In genomic region chr16:5012036-5013005, GRCm38 (mm10) we compare ENCODE assay signal across 8 mouse cellular contexts. TPM values are rescaled to one million over a fixed set of nuclear protein-coding genes. Genes with fewer than 3 reads are reported as not detected.
A peak's percentile ranks its signal among the peaks of the same experiment; 100 is the strongest.
DNase-seq lines count a peak whose midpoint lies in the region; ATAC-seq and TF ChIP-seq lines count a peak whose summit lies in the region.

No protein-coding gene starts in this region.

- in situ Hi-C loops in Patski (cut with MboI; ENCODE audit: low pct_unique_long_range_greater_than_20kb), result loop anchor here (5.0 kb wide), 1 partner anchor 45 kb away; no protein-coding TSS in a partner anchor

- H3K9me3 ChIP-seq in heart, embryonic 13.5 days, result no peaks in the 10 kb centered on the region
- no peaks in the 10 kb centered on the region for H3K9me3 ChIP-seq in forebrain, embryonic 11.5 days (ENCODE audit: control insufficient read depth, low read length)
- H3K9me3 ChIP-seq in midbrain, postnatal 0 days (ENCODE audit: low read length), result no peaks in the 10 kb centered on the region

- H3K4me3 ChIP-seq in heart, embryonic 13.5 days, result peak overlapping the region; percentile 72
- peak overlapping the region; percentile 57 for H3K4me3 ChIP-seq in forebrain, embryonic 11.5 days (ENCODE audit: low read depth, low read length)
- H3K4me3 ChIP-seq in midbrain, postnatal 0 days (ENCODE audit: low read depth, low read length), result peak overlapping the region; percentile 64

- POLR2A ChIA-PET in Patski (lab: Charles Lee), result interaction anchor here (0.5 to 1.2 kb wide), 2 partner anchors 9 to 15 kb away, joined by 3 to 4 read pairs; no protein-coding TSS in a partner anchor

- CTCF ChIA-PET in Patski (lab: Charles Lee), result interaction anchor here (1.2 kb wide), 3 partner anchors 14 to 35 kb away, joined by 3 read pairs; partner anchors contain the start of gene Sept12

- H3K9ac ChIP-seq in heart, embryonic 13.5 days, result peak overlapping the region; percentile 83
- peak overlapping the region; percentile 63 for H3K9ac ChIP-seq in forebrain, embryonic 11.5 days (ENCODE audit: low read length)
- peak overlapping the region; percentile 71 for H3K9ac ChIP-seq in midbrain, postnatal 0 days (replicated peaks; ENCODE audit: low read length, poor library complexity, severe bottlenecking)

- H3K36me3 ChIP-seq in heart, embryonic 13.5 days, result peaks cover 47% of the 10 kb centered on the region
- peaks cover under 1% of the 10 kb centered on the region; the same call in 1 of the 2 replicates for H3K36me3 ChIP-seq in forebrain, embryonic 11.5 days (ENCODE audit: control insufficient read depth, insufficient read depth, low read length)
- peaks cover 29% of the 10 kb centered on the region for H3K36me3 ChIP-seq in midbrain, postnatal 0 days (ENCODE audit: insufficient read depth, low read length)

- 51% methylated on average over 13 of the region's 13 CpGs for WGBS in heart, embryonic 13.5 days
- 57% methylated on average over 13 of the region's 13 CpGs for WGBS in forebrain, embryonic 11.5 days
- 52% methylated on average over 13 of the region's 13 CpGs for WGBS in midbrain, postnatal 0 days

- DNase-seq in heart, postnatal 14 days, result no peak
- peak; percentile 20 for DNase-seq in Patski (ENCODE audit: low read depth, low spot score)
- DNase-seq in forebrain, embryonic 11.5 days (ENCODE audit: low spot score), result no peak
- DNase-seq in kidney, postnatal 10 days, result peak; percentile 44
- no peak for DNase-seq in midbrain, postnatal 0 days (ENCODE audit: low spot score)
- DNase-seq in frontal cortex, postnatal 14 days (ENCODE audit: low spot score in 2 of 2), result no peak
- DNase-seq in natural killer cell, adult 2 months (ENCODE audit: low spot score in 2 of 2), result no peak

- H3K4me2 ChIP-seq in heart, embryonic 13.5 days, result peak overlapping the region; percentile 86
- H3K4me2 ChIP-seq in forebrain, embryonic 11.5 days (ENCODE audit: low read depth, low read length, severe bottlenecking), result peak overlapping the region; percentile 89
- peak overlapping the region; percentile 67 for H3K4me2 ChIP-seq in midbrain, postnatal 0 days (ENCODE audit: low read depth, low read length, poor library complexity, severe bottlenecking)

- H3K4me1 ChIP-seq in heart, embryonic 13.5 days, result peaks cover 19% of the 10 kb centered on the region
- H3K4me1 ChIP-seq in forebrain, embryonic 11.5 days (replicated peaks; ENCODE audit: control insufficient read depth, insufficient read depth, low read length), result peaks cover 5% of the 10 kb centered on the region; the same call in 1 of the 2 replicates
- peaks cover 7% of the 10 kb centered on the region; the same call in 1 of the 2 replicates for H3K4me1 ChIP-seq in midbrain, postnatal 0 days (ENCODE audit: insufficient read depth, low read length)

- no peak for ATAC-seq in heart, embryonic 13.5 days (ENCODE audit: extremely low read depth, insufficient number of reproducible peaks, low FRiP score, low TSS enrichment)
- peak; percentile 21 for ATAC-seq in Patski
- no peak for ATAC-seq in forebrain, embryonic 11.5 days (replicated peaks; ENCODE audit: low FRiP score)
- ATAC-seq in midbrain, postnatal 0 days (ENCODE audit: low FRiP score), result no peak

- H3K27ac ChIP-seq in heart, embryonic 13.5 days (replicated peaks), result no peak overlapping the region; the same call in 1 of the 2 replicates
- no peak overlapping the region for H3K27ac ChIP-seq in forebrain, embryonic 11.5 days (ENCODE audit: low read depth, low read length)
- H3K27ac ChIP-seq in midbrain, postnatal 0 days (ENCODE audit: low read depth, low read length), result peak overlapping the region; percentile 76

- TF ChIP-seq CTCF in Patski (IDR thresholded peaks at IDR 0.05), result no peak
- TF ChIP-seq CTCF in midbrain, postnatal 0 days (IDR thresholded peaks at IDR 0.05), result no peak

- H3K27me3 ChIP-seq in heart, embryonic 13.5 days (replicated peaks), result no peaks in the 10 kb centered on the region
- no peaks in the 10 kb centered on the region for H3K27me3 ChIP-seq in Patski
- no peaks in the 10 kb centered on the region for H3K27me3 ChIP-seq in forebrain, embryonic 11.5 days (ENCODE audit: control insufficient read depth, insufficient read depth, low read length)
- H3K27me3 ChIP-seq in midbrain, postnatal 0 days (ENCODE audit: insufficient read depth, low read length), result no peaks in the 10 kb centered on the region

- intact Hi-C loops in heart, postnatal 14 days (cut with DNase I), result loop anchor here (2.0 kb wide), 2 partner anchors 38 to 48 kb away; partner anchors contain the start of genes Anks3 and Ubn1

RNA-seq across cellular contexts. Expression of gene Rogdi, which starts 1.0 kb away (rescaled TPM):
- 50.1 and 56.2 TPM in 2 replicates for polyA plus RNA-seq in heart, embryonic 13.5 days (2015; fragmentation: Nextera tagmentation; extraction: Ambion mirVana)
- total RNA-seq in heart, postnatal 14 days (2021), result 10 to 100 TPM; 22.8 to 24.8 TPM
- 50.2 TPM for polyA plus RNA-seq in Patski (2021)
- polyA plus RNA-seq in forebrain, embryonic 11.5 days (2014; fragmentation: Nextera tagmentation; extraction: Ambion mirVana), result 74.1 and 81.6 TPM in 2 replicates
- 115 and 121 TPM in 2 replicates for total RNA-seq in midbrain, postnatal 0 days (2014; rRNA removed)
- 165 and 175 TPM in 2 replicates for polyA plus RNA-seq in midbrain, postnatal 0 days (2015; fragmentation: Nextera tagmentation; extraction: Ambion mirVana)

RNA-seq across cellular contexts. Expression of gene Smim22, which starts 5.2 kb away (rescaled TPM):
- 3.8 and 4.4 TPM in 2 replicates for polyA plus RNA-seq in heart, embryonic 13.5 days (2015; fragmentation: Nextera tagmentation; extraction: Ambion mirVana)
- not detected for total RNA-seq in heart, postnatal 14 days (2021)
- not detected for polyA plus RNA-seq in Patski (2021)
- polyA plus RNA-seq in forebrain, embryonic 11.5 days (2014; fragmentation: Nextera tagmentation; extraction: Ambion mirVana), result 2.0 TPM in 1 of 2 replicates, not detected in the other
- total RNA-seq in midbrain, postnatal 0 days (2014; rRNA removed), result not detected in 2 replicates
- 1.1 TPM in 1 of 2 replicates, not detected in the other for polyA plus RNA-seq in midbrain, postnatal 0 days (2015; fragmentation: Nextera tagmentation; extraction: Ambion mirVana)

RNA-seq across cellular contexts. Expression of gene Sept12, which starts 14.7 kb away (rescaled TPM):
- not detected in 2 replicates for polyA plus RNA-seq in heart, embryonic 13.5 days (2015; fragmentation: Nextera tagmentation; extraction: Ambion mirVana)
- not detected for total RNA-seq in heart, postnatal 14 days (2021)
- polyA plus RNA-seq in Patski (2021), result 0.09 TPM
- polyA plus RNA-seq in forebrain, embryonic 11.5 days (2014; fragmentation: Nextera tagmentation; extraction: Ambion mirVana), result not detected in 2 replicates
- not detected in 2 replicates for total RNA-seq in midbrain, postnatal 0 days (2014; rRNA removed)
- not detected in 2 replicates for polyA plus RNA-seq in midbrain, postnatal 0 days (2015; fragmentation: Nextera tagmentation; extraction: Ambion mirVana)

RNA-seq across cellular contexts. Expression of gene Glyr1, which starts 37.3 kb away (rescaled TPM):
- polyA plus RNA-seq in heart, embryonic 13.5 days (2015; fragmentation: Nextera tagmentation; extraction: Ambion mirVana), result 88.7 and 93.1 TPM in 2 replicates
- 10 to 100 TPM; 50.9 to 51.0 TPM for total RNA-seq in heart, postnatal 14 days (2021)
- 102 TPM for polyA plus RNA-seq in Patski (2021)
- polyA plus RNA-seq in forebrain, embryonic 11.5 days (2014; fragmentation: Nextera tagmentation; extraction: Ambion mirVana), result 174 and 184 TPM in 2 replicates
- 176 and 179 TPM in 2 replicates for total RNA-seq in midbrain, postnatal 0 days (2014; rRNA removed)
- polyA plus RNA-seq in midbrain, postnatal 0 days (2015; fragmentation: Nextera tagmentation; extraction: Ambion mirVana), result 146 and 149 TPM in 2 replicates

RNA-seq across cellular contexts. Expression of gene Ubn1, which starts 37.5 kb away (rescaled TPM):
- polyA plus RNA-seq in heart, embryonic 13.5 days (2015; fragmentation: Nextera tagmentation; extraction: Ambion mirVana), result 11.2 and 12.1 TPM in 2 replicates
- total RNA-seq in heart, postnatal 14 days (2021), result 10 to 100 TPM; 32.9 to 34.6 TPM
- 27.7 TPM for polyA plus RNA-seq in Patski (2021)
- 25.2 and 25.4 TPM in 2 replicates for polyA plus RNA-seq in forebrain, embryonic 11.5 days (2014; fragmentation: Nextera tagmentation; extraction: Ambion mirVana)
- total RNA-seq in midbrain, postnatal 0 days (2014; rRNA removed), result 28.4 and 28.9 TPM in 2 replicates
- polyA plus RNA-seq in midbrain, postnatal 0 days (2015; fragmentation: Nextera tagmentation; extraction: Ambion mirVana), result 5.8 and 7.0 TPM in 2 replicates

Comparison
In these comparisons a context has a peak if more than half of its experiments do, and no peak if none do; other contexts are left out.
1. DNase-seq: peak in Patski (single experiment) and kidney, postnatal 10 days (single experiment); none in heart, postnatal 14 days (0 of 2), forebrain, embryonic 11.5 days (single experiment), midbrain, postnatal 0 days (single experiment), frontal cortex, postnatal 14 days (0 of 2) and natural killer cell, adult 2 months (0 of 2).
2. Peak in every context shown above with its lines, with median percentiles within 50 percentile points of each other: H3K4me2 ChIP-seq, H3K4me3 ChIP-seq and H3K9ac ChIP-seq.